11 mouse cellular contexts compared by ENCODE assay signal in genomic region chr3:68282844-68283594, GRCm38 (mm10).
DNase-seq lines count a peak whose midpoint lies in the region; ATAC-seq and TF ChIP-seq lines count a peak whose summit lies in the region.
"Had no signal": no experiment of that assay in that cellular context is flagged by ENCODE, and none has a peak within 500 bp of the region (broad histone marks: within the 10 kb centered on the region; RNA-seq: fewer than 3 reads in every experiment).

No protein-coding gene starts in this region.

- peaks cover 3% of the 10 kb centered on the region; the same call in 1 of the 2 replicates for H3K4me1 ChIP-seq in lung, embryonic 16.5 days (replicated peaks; ENCODE audit: control insufficient read depth, insufficient read depth, low read length)
- H3K4me1 ChIP-seq in lung, adult 2 months (ENCODE audit: control insufficient read depth, insufficient read depth, low read length) = no peaks in the 10 kb centered on the region
- H3K4me1 ChIP-seq in hindbrain, embryonic 13.5 days (replicated peaks) = peaks cover 12% of the 10 kb centered on the region
- 0 out of 2 replicates have a peak, but pooled peaks cover 3% of the 10 kb centered on the region for H3K4me1 ChIP-seq in stomach, embryonic 15.5 days

- no peak overlapping the region for H3K27ac ChIP-seq in lung, embryonic 16.5 days (ENCODE audit: low read length)
- peak overlapping the region; percentile 75 for H3K27ac ChIP-seq in hindbrain, embryonic 13.5 days
- no peak overlapping the region for H3K27ac ChIP-seq in stomach, embryonic 15.5 days

- peak; percentile 73 for ATAC-seq in lung, embryonic 16.5 days (ENCODE audit: low read depth)
- peak; percentile 84 for ATAC-seq in hindbrain, embryonic 13.5 days (ENCODE audit: low FRiP score)
- ATAC-seq in stomach, embryonic 15.5 days (ENCODE audit: insufficient read depth, low FRiP score, low read depth) = no peak; the same call in 1 of the 2 replicates

- H3K4me2 ChIP-seq in lung, embryonic 16.5 days (ENCODE audit: low read depth, low read length) = peak overlapping the region; percentile 29; the same call in 1 of the 2 replicates
- H3K4me2 ChIP-seq in hindbrain, embryonic 13.5 days = peak overlapping the region; percentile 25; the same call in 1 of the 2 replicates
- H3K4me2 ChIP-seq in stomach, embryonic 15.5 days = peak overlapping the region; percentile 31

- no peaks in the 10 kb centered on the region for H3K9me3 ChIP-seq in lung, embryonic 16.5 days (ENCODE audit: control insufficient read depth, low read length)
- H3K9me3 ChIP-seq in hindbrain, embryonic 13.5 days = no peaks in the 10 kb centered on the region
- H3K9me3 ChIP-seq in stomach, embryonic 15.5 days = no peaks in the 10 kb centered on the region

- H3K27me3 ChIP-seq in lung, embryonic 16.5 days (ENCODE audit: control insufficient read depth, insufficient read depth, low read depth, low read length) = no peaks in the 10 kb centered on the region
- no peaks in the 10 kb centered on the region for H3K27me3 ChIP-seq in hindbrain, embryonic 13.5 days
- H3K27me3 ChIP-seq in stomach, embryonic 15.5 days (replicated peaks) = no peaks in the 10 kb centered on the region

- H3K36me3 ChIP-seq in lung, embryonic 16.5 days (ENCODE audit: control insufficient read depth, insufficient read depth, low read length) = no peaks in the 10 kb centered on the region
- no peaks in the 10 kb centered on the region for H3K36me3 ChIP-seq in hindbrain, embryonic 13.5 days
- H3K36me3 ChIP-seq in stomach, embryonic 15.5 days = no peaks in the 10 kb centered on the region

- TF ChIP-seq CTCF in lung, adult 2 months (IDR thresholded peaks at IDR 0.05; ENCODE audit: insufficient read depth, low read length) = no peak

- WGBS in lung, embryonic 16.5 days = 48% methylated on average over 7 of the region's 7 CpGs
- WGBS in lung, adult 2 months = 42% methylated on average over 7 of the region's 7 CpGs
- WGBS in hindbrain, embryonic 13.5 days = 33% methylated on average over 7 of the region's 7 CpGs
- WGBS in stomach, embryonic 15.5 days = 35% methylated on average over 7 of the region's 7 CpGs

- H3K9ac ChIP-seq in lung, embryonic 16.5 days (ENCODE audit: low read length) = no peak overlapping the region
- H3K9ac ChIP-seq in hindbrain, embryonic 13.5 days = no peak overlapping the region
- H3K9ac ChIP-seq in stomach, embryonic 15.5 days = no peak overlapping the region

- H3K4me3 ChIP-seq in lung, embryonic 16.5 days (ENCODE audit: low read length) = no peak overlapping the region
- no peak overlapping the region for H3K4me3 ChIP-seq in lung, adult 2 months (replicated peaks; ENCODE audit: extremely low read depth, low read depth, low read length)
- H3K4me3 ChIP-seq in hindbrain, embryonic 13.5 days = no peak overlapping the region
- no peak overlapping the region for H3K4me3 ChIP-seq in stomach, embryonic 15.5 days (replicated peaks)

- no peak for TF ChIP-seq POLR2A in lung, adult 2 months (IDR thresholded peaks at IDR 0.05; ENCODE audit: borderline replicate concordance, extremely low read depth, low read depth, low read length)

- no peak for DNase-seq in lung, adult 2 months
- DNase-seq in lung, postnatal 10 days = peak; percentile 30
- no peak for DNase-seq in ovary, postnatal 36 days (ENCODE audit: low spot score)
- no peak for DNase-seq in thymus, adult 18-20 months
- no peak for DNase-seq in frontal cortex, postnatal 36 days (ENCODE audit: low spot score in 2 of 2)
- DNase-seq: gastrocnemius, postnatal 25 days; kidney, adult 11 months; spleen, adult 18-20 months had no signal
